Mouse (Mus musculus): ENCODE measurements around the gene Bnip3.

DNA sequence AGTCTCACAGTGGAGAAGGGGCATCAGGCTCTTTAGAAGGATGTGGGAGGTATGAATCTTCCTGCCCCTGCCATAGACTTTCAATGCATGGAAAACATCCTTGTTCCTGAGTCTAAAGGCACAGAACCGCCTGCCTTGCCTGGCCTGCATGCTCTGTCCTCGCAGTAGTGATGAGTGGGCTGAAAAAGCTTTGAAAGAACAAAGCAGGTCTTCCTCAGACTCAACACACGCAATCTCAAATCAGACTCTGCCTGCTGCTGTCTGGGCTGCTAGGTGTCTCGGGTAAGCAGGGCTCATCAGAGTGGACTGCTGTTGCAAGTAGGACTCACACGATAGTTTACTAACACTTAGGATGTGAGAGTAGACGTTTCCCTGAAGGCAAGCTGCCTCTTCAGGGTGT lies 47.8 kb upstream of the Bnip3 start:
- no peak for TF ChIP-seq GATA1 (IDR thresholded peaks at IDR 0.05; ENCODE audit: low read length)
- no peak for TF ChIP-seq TAL1 (IDR thresholded peaks at IDR 0.05; ENCODE audit: low read length)
